Mouse (Mus musculus): Measurements from ENCODE around the gene Dact3. TPM values are rescaled to one million over a fixed set of nuclear protein-coding genes. Genes with fewer than 3 reads are reported as not detected.

Dact3 gene
- total RNA-seq, 2 experiments from 2014 or later, result 11.2 to 11.7 TPM

- intact Hi-C loops (cut with DNase I), result loop anchor here (1.0 kb wide), 3 partner anchors 18 to 134 kb away; no protein-coding TSS in a partner anchor
- DNase-seq, result peak; percentile 85 to 87
Observed at GRCm38 (mm10) chr7:16931968-16932627, 57.0 kb downstream of the Dact3 start.

- intact Hi-C loops (cut with DNase I), result loop anchor here (1.0 kb wide), 3 partner anchors 17 to 133 kb away; no protein-coding TSS in a partner anchor
- peak; percentile 41 to 63 for DNase-seq
Observed at GRCm38 (mm10) chr7:16932704-16933577, 57.8 kb downstream of the Dact3 start.

Other genes with a start within 250 kb of the Dact3 start
- not detected for gene Ceacam15, start 199.6 kb upstream of the Dact3 start, total RNA-seq (2021)
- not detected for gene Ceacam9, start 153.4 kb upstream of the Dact3 start, total RNA-seq (2021)
- 10 to 100 TPM; 80.0 to 81.8 TPM for gene Ap2s1, start 136.9 kb upstream of the Dact3 start, total RNA-seq (2021)
- 10 to 100 TPM; 21.3 to 22.8 TPM for gene Slc1a5, start 94.0 kb upstream of the Dact3 start, total RNA-seq (2021)
- gene Strn4, start 59.4 kb upstream of the Dact3 start, total RNA-seq (2021), result 10 to 100 TPM; 54.1 to 61.3 TPM
- 10 to 100 TPM; 47.2 to 49.1 TPM for gene Fkrp, start 58.6 kb upstream of the Dact3 start, total RNA-seq (2021)
- 10 to 100 TPM; 17.8 to 19.3 TPM for gene Prkd2, start 32.4 kb upstream of the Dact3 start, total RNA-seq (2021)
- gene Gng8, start 16.5 kb downstream of the Dact3 start, total RNA-seq (2021), result 1 to 10 TPM in 1 of 2 experiments, under 1 TPM in 1; 0.54 to 1.3 TPM
- gene Ptgir, start 31.2 kb downstream of the Dact3 start, total RNA-seq (2021), result 1 to 10 TPM; 2.9 TPM
- 100 to 1,000 TPM; 182 to 193 TPM for gene Calm3, start 48.8 kb downstream of the Dact3 start, total RNA-seq (2021)
- 1 to 10 TPM; 3.4 to 3.9 TPM for gene Pnmal2, start 69.4 kb downstream of the Dact3 start, total RNA-seq (2021)
- gene Pnmal1, start 84.4 kb downstream of the Dact3 start, total RNA-seq (2021), result not detected
- gene Gm42372, start 107.8 kb downstream of the Dact3 start, total RNA-seq (2021), result not detected
- 1 to 10 TPM; 5.9 to 6.3 TPM for gene Ccdc8, start 117.4 kb downstream of the Dact3 start, total RNA-seq (2021)
- gene Ppp5c, start 152.6 kb downstream of the Dact3 start, total RNA-seq (2021), result 100 to 1,000 TPM; 107 to 109 TPM
- 1 to 10 TPM; 2.5 to 2.6 TPM for gene Hif3a, start 187.1 kb downstream of the Dact3 start, total RNA-seq (2021)
- under 1 TPM; 0.14 to 0.16 TPM for gene Psg16, start 198.7 kb downstream of the Dact3 start, total RNA-seq (2021)

Measured in heart, postnatal 36 days (tissue).